Mouse (Mus musculus) erythroblast, embryonic 14.5 days (primary cell): ENCODE results near the gene Cfap43.

Experiments
- GATA1 ChIP-seq: IDR thresholded peaks from 2 replicates; pipeline ENCODE4 v1.6.1; 2012; ENCODE audit warnings: low read length, inconsistent platforms, mixed read lengths
- TAL1 ChIP-seq: IDR thresholded peaks from 3 replicates; pipeline ENCODE4 v1.6.1; 2012; ENCODE audit warnings: low read length, inconsistent platforms, mixed read lengths

GRCm38 (mm10) chr19:47716144-47716543, 202.9 kb downstream of the Cfap43 start:
- TF ChIP-seq GATA1, result no peak
- no peak for TF ChIP-seq TAL1
